Mouse (Mus musculus): Measurements from ENCODE around the gene Fbxl3.

- TF ChIP-seq POLR2A (IDR thresholded peaks at IDR 0.05; ENCODE audit: insufficient read length, low read depth) (no peak), MYOD1 (IDR thresholded peaks at IDR 0.05; ENCODE audit: control insufficient read depth in 1 of 3, insufficient read length in 2 of 3, low read depth in 2 of 3) (no peak), USF1 (IDR thresholded peaks at IDR 0.05; ENCODE audit: low read depth) (no peak), MAX (IDR thresholded peaks at IDR 0.05; ENCODE audit: low read depth) (no peak), TCF12 (IDR thresholded peaks at IDR 0.05; ENCODE audit: insufficient read depth, poor library complexity, severe bottlenecking) (no peak)
Observed at GRCm38 (mm10) chr14:103086671-103087324, 12.6 kb downstream of the Fbxl3 start.

Measured in myocyte (in vitro differentiated cells).